ENCODE assay signal across 11 mouse cellular contexts in the genomic region with DNA sequence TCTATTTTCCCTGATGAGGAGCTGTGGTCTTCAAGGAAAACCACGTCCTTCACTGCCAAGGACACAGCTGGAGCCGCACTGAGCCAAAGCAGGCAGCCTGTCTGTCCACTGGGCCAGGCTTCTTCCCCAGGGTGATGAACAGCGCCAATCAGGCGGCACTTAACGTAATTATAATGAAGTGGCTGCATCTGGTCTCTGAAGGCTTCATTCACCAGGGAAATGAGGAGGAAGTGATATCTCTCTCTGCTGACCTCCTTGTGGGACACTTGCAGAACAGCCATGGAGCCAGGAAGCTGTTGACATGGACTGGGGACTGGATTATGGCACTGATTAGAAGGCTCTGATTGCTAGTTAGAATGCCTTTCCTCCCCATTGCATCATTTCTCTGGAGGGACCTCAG.
A peak's percentile ranks its signal among the peaks of the same experiment; 100 is the strongest.
DNase-seq lines count a peak whose midpoint lies in the region; ATAC-seq and TF ChIP-seq lines count a peak whose summit lies in the region.
"Had no signal": no experiment of that assay in that cellular context is flagged by ENCODE, and none has a peak within 500 bp of the region (broad histone marks: within the 10 kb centered on the region; RNA-seq: fewer than 3 reads in every experiment).

No protein-coding gene starts in this region.

- H3K27me3 ChIP-seq in heart, embryonic 10.5 days (ENCODE audit: insufficient read depth, poor library complexity, severe bottlenecking) = no peaks in the 10 kb centered on the region
- H3K27me3 ChIP-seq in kidney, adult 2 months (replicated peaks; ENCODE audit: control insufficient read depth, insufficient read depth, low read length) = no peaks in the 10 kb centered on the region
- H3K27me3 ChIP-seq: neural tube, embryonic 13.5 days had no signal

- H3K27ac ChIP-seq in heart, embryonic 10.5 days = no peak overlapping the region
- H3K27ac ChIP-seq in kidney, adult 2 months (ENCODE audit: insufficient read depth, low read depth, low read length) = no peak overlapping the region
- H3K27ac ChIP-seq: liver, embryonic 14.5 days; neural tube, embryonic 13.5 days had no signal

- 0 out of 2 replicates have a peak, but pooled peaks have one; percentile 34 for ATAC-seq in cerebellum, adult (ENCODE audit: insufficient number of reproducible peaks, low FRiP score, low TSS enrichment)

- 43% methylated on average over 5 of the region's 5 CpGs for WGBS in heart, embryonic 10.5 days
- 83% methylated on average over 5 of the region's 5 CpGs for WGBS in kidney, adult 2 months

- H3K36me3 ChIP-seq in heart, embryonic 10.5 days = no peaks in the 10 kb centered on the region
- H3K36me3 ChIP-seq in kidney, adult 2 months (ENCODE audit: control insufficient read depth, insufficient read depth, low read length) = no peaks in the 10 kb centered on the region
- H3K36me3 ChIP-seq: neural tube, embryonic 13.5 days had no signal

- TF ChIP-seq POLR2A in kidney, adult 2 months (IDR thresholded peaks at IDR 0.05; ENCODE audit: low read depth, low read length) = no peak

- H3K9me3 ChIP-seq in heart, embryonic 10.5 days = no peaks in the 10 kb centered on the region
- H3K9me3 ChIP-seq: neural tube, embryonic 13.5 days had no signal

- peaks cover 15% of the 10 kb centered on the region; the same call in 1 of the 2 replicates for H3K4me1 ChIP-seq in heart, embryonic 10.5 days
- no peaks in the 10 kb centered on the region for H3K4me1 ChIP-seq in kidney, adult 2 months (ENCODE audit: control insufficient read depth, insufficient read depth, low read length)

- TF ChIP-seq CTCF in kidney, adult 2 months (conservative IDR thresholded peaks at IDR 0.05; ENCODE audit: insufficient read depth, insufficient read length, low read depth, low read length) = no peak

- intact Hi-C loops in left cerebral cortex, postnatal 4 days (cut with DNase I) = no loop called here

- no peak overlapping the region for H3K4me3 ChIP-seq in heart, embryonic 10.5 days
- no peak overlapping the region for H3K4me3 ChIP-seq in kidney, adult 2 months (ENCODE audit: insufficient read depth, low read depth, low read length)
- H3K4me3 ChIP-seq: neural tube, embryonic 13.5 days had no signal

- DNase-seq in cerebellum, adult 11-12 months = no peak
- peak; percentile 76 for DNase-seq in left cerebral cortex, postnatal 4 days
- no peak for DNase-seq in left cerebral cortex, adult 11 months (ENCODE audit: low spot score)
- peak; percentile 76 for DNase-seq in heart, embryonic 10.5 days (ENCODE audit: low spot score)
- peak; percentile 34 for DNase-seq in lung, postnatal 36 days
- DNase-seq in neural tube, embryonic 10.5 days (ENCODE audit: extremely low spot score, low spot score) = no peak
- DNase-seq in kidney, adult 2 months = no peak
- DNase-seq: kidney, postnatal 4 days had no signal

Comparison
In these comparisons a context has a peak if more than half of its experiments do, and no peak if none do; other contexts are left out.
1. DNase-seq: peak in left cerebral cortex, postnatal 4 days (single experiment), heart, embryonic 10.5 days (single experiment) and lung, postnatal 36 days (single experiment); none in cerebellum, adult 11-12 months (single experiment), left cerebral cortex, adult 11 months (single experiment), neural tube, embryonic 10.5 days (single experiment) and kidney, adult 2 months (single experiment).